Comparison of ENCODE assay signal across 8 mouse cellular contexts in the genomic region with DNA sequence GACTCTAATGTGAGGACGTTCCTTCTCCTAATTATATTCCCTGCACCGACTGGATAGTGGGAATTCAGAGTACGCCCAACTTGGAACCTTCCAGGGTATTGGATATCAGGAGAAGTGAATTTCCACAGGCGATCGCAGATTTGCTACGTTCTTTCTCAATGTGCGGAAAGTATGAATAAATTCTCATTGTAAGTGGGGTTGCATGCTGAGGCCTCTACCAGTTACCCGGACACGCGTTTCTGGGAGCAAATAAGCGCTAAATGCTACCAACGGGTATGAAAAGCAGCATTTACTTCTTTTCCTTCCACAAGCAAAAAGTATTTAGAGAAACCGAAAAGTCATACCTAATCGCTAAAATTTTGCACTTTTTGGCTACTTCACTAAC. TPM values are rescaled to one million over a fixed set of nuclear protein-coding genes. Genes with fewer than 3 reads are reported as not detected.
DNase-seq lines count a peak whose midpoint lies in the region; ATAC-seq and TF ChIP-seq lines count a peak whose summit lies in the region.

No protein-coding gene starts in this region.

- no peak for DNase-seq in gastrocnemius, adult 2 months
- DNase-seq in gastrocnemius, postnatal 25 days = no peak
- no peak for DNase-seq in layer of hippocampus, adult 18-20 months (ENCODE audit: low spot score in 2 of 2)
- no peak for DNase-seq in urinary bladder, adult 18-20 months (ENCODE audit: low spot score in 2 of 2)
- DNase-seq in urinary bladder, postnatal 10 days (ENCODE audit: low spot score) = no peak

- H3K36me3 ChIP-seq in C2C12 (ENCODE audit: control insufficient read depth, insufficient read depth) = no peaks in the 10 kb centered on the region
- H3K36me3 ChIP-seq in forebrain, embryonic 15.5 days = no peaks in the 10 kb centered on the region
- H3K36me3 ChIP-seq in liver, embryonic 15.5 days (replicated peaks) = no peaks in the 10 kb centered on the region

- H3K27me3 ChIP-seq in C2C12 (ENCODE audit: control insufficient read depth, insufficient read depth, insufficient read length) = no peaks in the 10 kb centered on the region
- H3K27me3 ChIP-seq in forebrain, embryonic 15.5 days = no peaks in the 10 kb centered on the region
- H3K27me3 ChIP-seq in liver, embryonic 15.5 days = no peaks in the 10 kb centered on the region

- peak overlapping the region; percentile 89 for H3K4me2 ChIP-seq in forebrain, embryonic 15.5 days (replicated peaks)
- H3K4me2 ChIP-seq in liver, embryonic 15.5 days = peak overlapping the region; percentile 92

- no peak for ATAC-seq in forebrain, embryonic 15.5 days (replicated peaks)
- no peak for ATAC-seq in liver, embryonic 15.5 days (ENCODE audit: insufficient read depth)

- H3K4me1 ChIP-seq in forebrain, embryonic 15.5 days = peaks cover 53% of the 10 kb centered on the region
- peaks cover 69% of the 10 kb centered on the region for H3K4me1 ChIP-seq in liver, embryonic 15.5 days (replicated peaks)

- under 1% methylated on average over 14 of the region's 14 CpGs for WGBS in forebrain, embryonic 15.5 days
- WGBS in liver, embryonic 15.5 days (ENCODE audit: insufficient replicate concordance) = 0% methylated on average over 14 of the region's 14 CpGs

- H3K79me2 ChIP-seq in C2C12 (ENCODE audit: control insufficient read depth, insufficient read depth) = peaks cover 61% of the 10 kb centered on the region

- intact Hi-C loops in gastrocnemius, adult 2 months (cut with DNase I) = loop anchor here (5.0 kb wide), 2 partner anchors 35 to 80 kb away; no protein-coding TSS in a partner anchor

- no peaks in the 10 kb centered on the region for H3K9me3 ChIP-seq in forebrain, embryonic 15.5 days
- H3K9me3 ChIP-seq in liver, embryonic 15.5 days (replicated peaks) = no peaks in the 10 kb centered on the region

- H3K4me3 ChIP-seq in gastrocnemius, adult 2 months = peak overlapping the region; percentile 82
- H3K4me3 ChIP-seq in C2C12 (ENCODE audit: insufficient read depth, poor library complexity, severe bottlenecking) = peak overlapping the region; percentile 84
- H3K4me3 ChIP-seq in forebrain, embryonic 15.5 days = peak overlapping the region; percentile 99
- H3K4me3 ChIP-seq in liver, embryonic 15.5 days (replicated peaks) = peak overlapping the region; percentile 96

- peak overlapping the region; percentile 97 for H3K27ac ChIP-seq in gastrocnemius, adult 2 months
- H3K27ac ChIP-seq in forebrain, embryonic 15.5 days (replicated peaks) = peak overlapping the region; percentile 98
- peak overlapping the region; percentile 95 for H3K27ac ChIP-seq in liver, embryonic 15.5 days (replicated peaks)

- H3ac ChIP-seq in C2C12 (ENCODE audit: control insufficient read depth, insufficient read length, low read depth) = peak overlapping the region; percentile 87

- TF ChIP-seq CTCF in gastrocnemius, adult 2 months (IDR thresholded peaks at IDR 0.05) = no peak
- no peak for TF ChIP-seq CTCF in C2C12 (IDR thresholded peaks at IDR 0.05; ENCODE audit: control insufficient read depth, insufficient read depth, insufficient read length)

- peaks cover 55% of the 10 kb centered on the region for H3K79me3 ChIP-seq in C2C12 (ENCODE audit: low read depth)

- H3K9ac ChIP-seq in forebrain, embryonic 15.5 days (replicated peaks) = peak overlapping the region; percentile 96
- peak overlapping the region; percentile 94 for H3K9ac ChIP-seq in liver, embryonic 15.5 days

TF ChIP-seq in C2C12, 6 proteins besides CTCF, POLR2A, EP300 and RAD21:
- TF ChIP-seq CEBPB (IDR thresholded peaks at IDR 0.05; ENCODE audit: low read depth) = no peak
- no peak for TF ChIP-seq USF1 (IDR thresholded peaks at IDR 0.05; ENCODE audit: low read depth)
- no peak for TF ChIP-seq MAX (IDR thresholded peaks at IDR 0.05)
- TF ChIP-seq MYOG (IDR thresholded peaks at IDR 0.05; ENCODE audit: control insufficient read depth, extremely low read depth, insufficient read length) = no peak
- no peak for TF ChIP-seq FOSL1 (IDR thresholded peaks at IDR 0.05; ENCODE audit: insufficient read depth, low read length, poor library complexity, severe bottlenecking)
- no peak for TF ChIP-seq MYOD1 (IDR thresholded peaks at IDR 0.05; ENCODE audit: control insufficient read depth, insufficient read length, low read depth)

RNA-seq across cellular contexts. Expression of gene Spen, which starts 1.2 kb away (rescaled TPM):
- 10 to 100 TPM; 23.3 to 25.1 TPM for total RNA-seq in gastrocnemius, adult 2 months (2021)
- total RNA-seq in gastrocnemius, postnatal 25 days (2021) = 10 to 100 TPM; 18.6 to 19.9 TPM
- polyA plus RNA-seq in C2C12 (2012; fragmentation: generic; extraction: Trizol) = 12.1 TPM
- 18.5 and 18.9 TPM in 2 replicates for polyA plus RNA-seq in forebrain, embryonic 15.5 days (2015; fragmentation: Nextera tagmentation; extraction: Ambion mirVana)
- 4.7 and 5.6 TPM in 2 replicates for polyA plus RNA-seq in liver, embryonic 15.5 days (2015; fragmentation: Nextera tagmentation; extraction: Ambion mirVana)
- total RNA-seq in layer of hippocampus, adult 18-20 months (2021) = 10 to 100 TPM; 60.3 to 66.7 TPM
